Mouse (Mus musculus): Measurements from ENCODE around the gene Cdx4.

DNA sequence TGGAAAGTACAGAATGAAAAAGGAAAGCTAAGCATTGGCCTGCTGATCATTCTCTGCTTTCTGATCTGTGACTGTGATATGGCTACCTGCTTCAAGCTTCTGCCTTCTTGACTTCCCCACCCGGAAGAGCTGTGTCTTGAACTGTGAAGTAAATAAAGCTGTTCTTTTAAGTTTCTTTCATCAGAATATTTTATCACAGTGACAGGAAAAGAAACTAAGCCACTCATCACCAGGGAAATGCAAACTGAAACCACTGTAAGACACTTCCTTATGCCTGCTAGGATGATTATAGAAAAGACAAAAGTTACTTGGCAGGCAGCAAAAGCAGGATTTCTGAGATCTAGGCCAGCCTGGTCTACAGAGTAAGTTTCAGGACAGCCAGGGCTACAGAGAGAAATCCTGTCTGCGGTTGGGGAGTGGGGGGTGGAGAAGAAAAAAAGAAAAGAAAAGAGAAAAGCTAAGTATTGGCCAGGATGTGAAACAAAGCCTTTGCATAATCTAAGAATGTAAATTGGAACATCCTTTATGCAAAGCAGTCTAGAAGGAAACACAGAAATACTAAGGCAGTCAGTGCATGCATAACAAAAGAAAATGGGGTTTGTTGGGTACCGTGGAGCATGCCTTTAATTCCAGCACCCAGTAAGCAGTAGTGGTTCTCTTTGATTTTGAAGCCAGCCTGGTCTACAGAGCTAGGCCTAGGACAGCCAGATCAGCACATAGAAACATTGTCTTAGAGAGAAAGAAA is 20.3 kb downstream of the Cdx4 start:
- TF ChIP-seq CTCF (IDR thresholded peaks at IDR 0.05) (no peak), EP300 (IDR thresholded peaks at IDR 0.05) (no peak)

All from lung, postnatal 0 days (tissue).